Mouse (Mus musculus): ENCODE data around the gene Ogfr.
A peak's percentile ranks its signal among the peaks of the same experiment; 100 is the strongest.

DNA sequence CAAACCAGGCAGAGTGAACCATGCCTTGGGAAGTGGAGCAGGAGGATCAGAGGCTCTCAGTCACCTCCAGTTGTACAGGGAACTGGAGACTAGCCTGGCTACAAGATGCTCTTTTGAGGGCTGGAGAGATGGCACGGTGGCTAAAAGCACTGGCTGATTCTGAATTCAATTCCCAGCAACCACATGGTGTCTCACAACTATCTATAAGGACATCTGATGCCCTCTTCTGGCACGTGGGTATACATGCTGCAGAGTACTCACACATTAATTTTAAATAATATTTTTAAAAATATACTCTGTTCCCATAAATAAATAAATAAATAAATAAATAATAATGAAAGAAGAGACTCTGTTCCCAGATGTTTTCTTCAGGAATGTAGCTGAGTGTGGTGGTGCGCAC, 33.8 kb upstream of the Ogfr start:
- TF ChIP-seq CTCF (IDR thresholded peaks at IDR 0.05) (peak; percentile 19; the same call in 1 of the 2 replicates), EP300 (IDR thresholded peaks at IDR 0.05; ENCODE audit: insufficient read depth, low read depth, low read length) (no peak)
